Mouse (Mus musculus): Measurements from ENCODE around the gene Adamts17.

Gene Adamts17

GRCm38 (mm10) chr7:66843846-66844245, 4.3 kb downstream of the Adamts17 start:
- DNase-seq (ENCODE audit: extremely low read depth, low read depth, low spot score) = no peak

- no peak for DNase-seq (ENCODE audit: extremely low read depth, low read depth, low spot score)
Observed at GRCm38 (mm10) chr7:66846582-66846981, 7.0 kb downstream of the Adamts17 start.

- no peak for DNase-seq (ENCODE audit: extremely low read depth, low read depth, low spot score)
Observed at GRCm38 (mm10) chr7:66847299-66847698, 7.8 kb downstream of the Adamts17 start.

- no peak for DNase-seq (ENCODE audit: extremely low read depth, low read depth, low spot score)
Observed at GRCm38 (mm10) chr7:66849316-66849715, 9.8 kb downstream of the Adamts17 start.

GRCm38 (mm10) chr7:66852164-66852563, 12.6 kb downstream of the Adamts17 start:
- DNase-seq (ENCODE audit: extremely low read depth, low read depth, low spot score) = no peak

- no peak for DNase-seq (ENCODE audit: extremely low read depth, low read depth, low spot score)
Observed at GRCm38 (mm10) chr7:66857610-66858009, 18.1 kb downstream of the Adamts17 start.

- DNase-seq (ENCODE audit: extremely low read depth, low read depth, low spot score) = no peak
Observed at GRCm38 (mm10) chr7:66858247-66859075, 18.9 kb downstream of the Adamts17 start.

- DNase-seq (ENCODE audit: extremely low read depth, low read depth, low spot score) = no peak
Observed at GRCm38 (mm10) chr7:66859220-66859619, 19.7 kb downstream of the Adamts17 start.

GRCm38 (mm10) chr7:66866944-66867718, 27.6 kb downstream of the Adamts17 start:
- DNase-seq (ENCODE audit: extremely low read depth, low read depth, low spot score) = no peak

GRCm38 (mm10) chr7:66867719-66868501, 28.4 kb downstream of the Adamts17 start:
- DNase-seq (ENCODE audit: extremely low read depth, low read depth, low spot score) = no peak

GRCm38 (mm10) chr7:66871520-66871919, 32.0 kb downstream of the Adamts17 start:
- DNase-seq (ENCODE audit: extremely low read depth, low read depth, low spot score) = no peak

GRCm38 (mm10) chr7:66871940-66872511, 32.5 kb downstream of the Adamts17 start:
- DNase-seq (ENCODE audit: extremely low read depth, low read depth, low spot score) = no peak

- no peak for DNase-seq (ENCODE audit: extremely low read depth, low read depth, low spot score)
Observed at GRCm38 (mm10) chr7:66873235-66873634, 33.7 kb downstream of the Adamts17 start.

GRCm38 (mm10) chr7:66891431-66891830, 51.9 kb downstream of the Adamts17 start:
- DNase-seq (ENCODE audit: extremely low read depth, low read depth, low spot score) = no peak

- no peak for DNase-seq (ENCODE audit: extremely low read depth, low read depth, low spot score)
Observed at GRCm38 (mm10) chr7:66892096-66892495, 52.6 kb downstream of the Adamts17 start.

GRCm38 (mm10) chr7:66902376-66902775, 62.8 kb downstream of the Adamts17 start:
- DNase-seq (ENCODE audit: extremely low read depth, low read depth, low spot score) = no peak

GRCm38 (mm10) chr7:66903014-66903413, 63.5 kb downstream of the Adamts17 start:
- DNase-seq (ENCODE audit: extremely low read depth, low read depth, low spot score) = no peak

- no peak for DNase-seq (ENCODE audit: extremely low read depth, low read depth, low spot score)
Observed at GRCm38 (mm10) chr7:66905941-66906340, 66.4 kb downstream of the Adamts17 start.

GRCm38 (mm10) chr7:66912866-66913265, 73.3 kb downstream of the Adamts17 start:
- DNase-seq (ENCODE audit: extremely low read depth, low read depth, low spot score) = no peak

GRCm38 (mm10) chr7:66923595-66923994, 84.1 kb downstream of the Adamts17 start:
- no peak for DNase-seq (ENCODE audit: extremely low read depth, low read depth, low spot score)

- no peak for DNase-seq (ENCODE audit: extremely low read depth, low read depth, low spot score)
Observed at GRCm38 (mm10) chr7:66924104-66924503, 84.6 kb downstream of the Adamts17 start.

All from fat pad, adult 2 months (tissue).